Mouse (Mus musculus) adrenal gland, postnatal 36 days (tissue): ENCODE data around the gene Myh2. TPM values are rescaled to one million over a fixed set of nuclear protein-coding genes. Genes with fewer than 3 reads are reported as not detected.

Experiments
- DNase-seq, 2 experiments: peaks; one replicate each; pipeline ENCODE4 v3.0.0; 2021; ENCODE audit warnings: mixed read lengths in 1 of 2
- total RNA-seq, 2 experiments: library from RNA; stranded (reverse); gene quantifications; 2 replicates each; pipeline ENCODE4 v1.2.3; 2021

Gene Myh2
- total RNA-seq, 2 experiments from 2014 or later = 0.20 TPM; not detected in 1

DNA sequence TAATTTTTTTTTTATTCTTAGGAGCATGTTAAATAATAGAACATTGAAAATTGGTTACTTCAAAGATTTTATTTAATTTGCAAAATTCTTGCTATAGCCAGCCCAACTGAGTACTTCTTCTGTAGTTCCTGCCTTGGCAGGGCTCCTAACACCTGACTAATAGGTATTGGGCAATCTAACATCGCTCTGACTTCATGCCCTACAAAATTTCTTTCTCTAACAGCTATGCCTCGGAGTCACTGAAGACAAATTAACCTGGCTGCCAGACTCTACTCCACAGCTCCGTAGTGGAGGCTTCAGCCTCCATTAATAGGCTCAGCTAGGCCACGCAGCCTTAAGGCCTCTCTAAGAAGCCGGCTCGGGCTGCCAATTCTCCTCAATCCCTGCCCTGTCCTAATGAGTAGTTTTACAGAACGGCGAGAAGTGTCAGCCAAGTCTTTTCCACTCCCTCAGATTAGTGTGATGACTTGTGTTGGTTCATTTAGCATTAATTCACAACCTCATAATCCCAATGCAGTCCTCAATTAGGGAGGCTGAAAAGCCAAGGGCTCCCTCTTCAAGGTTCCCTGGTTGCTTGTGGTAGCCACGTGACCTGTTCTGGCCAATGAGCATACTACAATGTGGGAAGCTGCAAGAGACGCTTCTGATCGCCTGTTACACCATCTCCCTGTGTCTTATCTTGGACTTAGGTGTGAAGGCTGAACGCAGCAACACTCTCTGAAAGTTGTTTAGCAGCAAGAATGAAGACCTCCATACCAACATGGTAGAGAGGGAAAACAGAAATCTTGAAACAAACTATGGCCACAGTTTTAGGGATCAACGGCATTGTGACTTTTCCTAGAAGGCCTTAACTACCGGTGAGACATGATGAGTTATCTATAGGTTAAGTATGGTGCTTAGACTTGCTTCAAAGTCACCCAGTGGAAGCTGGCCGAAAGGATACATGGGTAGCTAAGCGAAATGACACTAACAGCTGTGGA lies 18.9 kb upstream of the Myh2 start:
- peak; percentile 19 to 25 for DNase-seq

DNA sequence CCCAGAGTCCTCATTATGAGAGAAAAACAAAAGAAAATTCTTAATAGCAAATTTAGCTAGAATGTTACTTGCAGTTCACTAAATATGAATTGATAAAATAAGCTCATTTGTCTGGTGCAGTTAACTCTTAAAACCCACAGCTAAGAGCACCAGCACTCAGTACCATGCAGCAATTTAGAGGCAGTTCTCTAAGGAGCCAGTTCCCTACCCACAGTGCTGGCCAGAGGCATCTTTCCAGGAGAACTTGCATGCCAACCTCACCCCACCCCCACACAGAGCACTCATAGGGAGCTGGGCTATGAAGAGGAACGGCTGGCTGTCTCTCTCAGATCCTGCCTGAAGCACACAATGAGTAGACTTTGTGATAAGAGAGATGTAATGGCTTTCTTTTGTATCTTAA lies 17.7 kb upstream of the Myh2 start:
- DNase-seq = peak in 1 of 2 experiments; percentile 40

DNA sequence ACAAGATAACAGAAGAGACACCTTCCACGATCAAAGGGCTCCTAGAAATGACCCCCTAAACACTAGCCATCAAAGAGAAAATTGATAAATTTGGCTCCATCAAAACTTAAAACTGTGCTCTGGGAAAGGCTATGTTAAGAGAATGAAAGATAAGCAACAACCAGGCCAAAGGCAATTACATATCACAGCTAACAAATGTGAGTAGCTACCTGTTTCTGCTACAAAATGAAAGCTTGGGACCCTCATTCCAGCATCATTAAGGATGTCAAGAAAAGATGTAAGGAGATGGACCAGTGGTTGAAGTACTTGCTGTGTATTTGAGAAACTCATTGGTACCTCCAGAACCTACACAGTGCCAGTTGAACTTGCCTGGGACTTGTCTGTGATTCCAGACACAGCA lies 17.0 kb upstream of the Myh2 start:
- DNase-seq = no peak

DNA sequence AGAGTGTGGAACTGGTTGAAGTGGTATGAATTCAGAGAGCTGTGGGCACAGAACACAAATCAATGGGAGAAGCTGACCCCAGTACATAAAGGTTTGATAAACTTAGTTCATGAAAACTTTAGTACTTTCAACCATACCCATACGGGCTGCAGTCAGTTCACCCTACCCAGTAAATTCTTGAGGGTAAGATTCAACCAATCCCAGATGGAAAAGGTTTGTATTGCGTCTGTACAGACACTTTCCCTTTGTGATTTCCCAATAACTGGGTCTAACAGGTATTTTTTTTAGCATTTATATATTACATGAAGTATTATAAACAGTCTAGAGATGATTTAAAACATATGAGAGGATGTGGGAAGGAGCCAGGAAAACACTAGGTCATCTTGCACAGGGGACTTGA lies 15.2 kb upstream of the Myh2 start:
- no peak for DNase-seq

DNA sequence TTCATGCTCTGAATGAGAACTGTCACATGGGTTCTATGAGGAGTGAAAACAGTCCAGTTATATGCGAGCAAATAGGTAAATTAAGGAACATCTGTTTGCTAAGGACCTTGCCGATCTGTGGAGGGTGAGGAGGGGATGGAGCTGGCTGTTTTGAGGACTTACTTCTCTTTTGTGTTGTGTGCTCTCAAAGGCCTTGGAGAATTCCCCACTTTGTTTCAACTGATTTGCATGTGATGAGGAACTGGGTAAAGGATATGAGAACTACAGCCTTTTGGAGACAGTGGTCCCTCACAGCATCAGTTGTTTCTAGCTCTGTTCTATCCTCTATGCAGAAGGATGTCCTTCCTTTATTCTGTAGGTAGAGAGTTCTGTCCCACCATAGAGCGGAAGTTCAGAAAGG lies 10.7 kb upstream of the Myh2 start:
- DNase-seq = no peak

DNA sequence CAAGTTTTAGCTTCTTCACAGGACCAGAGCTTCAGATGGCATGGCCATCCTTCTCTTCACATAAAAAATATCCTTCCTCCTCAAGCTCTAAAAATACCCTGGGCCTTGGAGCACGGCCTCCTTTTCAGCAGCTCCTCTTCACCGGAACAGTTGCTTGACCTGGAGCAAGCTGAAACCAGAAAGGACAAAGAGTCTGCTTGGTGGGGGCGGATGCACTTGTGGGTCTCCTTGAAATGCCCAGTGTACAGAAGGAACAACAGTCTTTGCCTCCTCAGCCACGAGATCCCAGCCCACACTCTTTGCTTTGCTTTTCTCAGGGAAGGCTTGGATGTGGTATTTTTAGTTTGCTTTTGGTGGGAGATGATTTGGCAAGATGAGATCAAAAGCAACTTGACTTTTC lies 7.1 kb upstream of the Myh2 start:
- DNase-seq = no peak

DNA sequence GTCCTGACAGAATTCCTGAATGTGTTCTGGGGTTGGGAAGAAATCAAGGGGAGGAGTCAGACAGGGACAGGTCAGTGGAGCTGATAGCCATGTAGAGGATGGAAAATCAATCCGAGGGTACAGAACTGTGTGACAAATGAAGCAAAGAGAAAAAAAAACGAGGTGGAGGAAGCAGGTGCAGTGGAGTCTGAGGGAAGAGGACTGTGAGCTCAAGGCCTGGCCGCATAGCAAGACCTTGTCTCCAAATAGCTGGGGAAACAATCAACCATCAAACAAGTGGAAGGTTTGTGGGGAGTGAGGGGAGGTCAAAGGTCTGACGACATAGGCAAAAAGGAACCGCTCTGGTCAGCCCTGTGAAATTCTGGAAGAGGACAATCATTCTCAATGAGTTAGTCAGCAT lies 6.0 kb upstream of the Myh2 start:
- DNase-seq = no peak

DNA sequence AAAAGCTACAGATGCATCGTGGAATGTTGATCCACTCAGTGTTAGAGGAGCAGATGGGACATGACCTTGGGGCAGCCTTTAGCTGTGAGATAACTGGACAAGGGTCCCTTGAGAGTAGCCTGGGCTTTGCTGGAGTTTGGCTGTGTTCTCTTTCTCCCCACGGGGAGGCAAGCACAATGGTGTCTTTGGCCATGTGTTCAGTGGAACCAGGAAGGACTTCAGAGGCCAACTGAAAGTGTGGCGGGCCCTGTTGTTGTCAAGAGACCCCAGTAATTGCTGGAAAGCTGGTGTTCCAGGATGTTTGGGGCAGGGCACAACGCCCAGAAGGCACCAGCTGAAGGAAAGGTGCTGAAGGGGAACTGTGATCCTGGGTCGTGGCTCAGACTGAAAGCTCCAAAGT lies 1.5 kb upstream of the Myh2 start:
- no peak for DNase-seq

DNA sequence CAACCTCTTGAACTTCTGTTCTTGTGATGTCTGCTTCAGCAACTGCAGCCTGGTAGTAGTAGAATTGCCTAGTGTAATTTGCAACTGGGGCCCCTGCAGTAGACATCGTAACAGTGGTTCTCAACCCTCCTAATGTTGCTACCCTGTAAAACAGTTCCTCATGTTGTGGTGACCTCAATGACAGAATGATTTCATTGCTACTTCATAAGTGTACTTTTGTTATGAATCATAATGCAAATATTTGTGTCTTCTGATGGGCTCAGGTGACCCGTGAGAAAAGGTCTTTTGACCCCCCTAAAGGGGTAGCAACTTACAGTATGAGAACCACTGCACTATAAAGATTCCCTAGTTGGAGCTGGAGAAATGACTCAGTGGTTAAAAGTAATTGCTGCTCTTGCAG lies 1.6 kb downstream of the Myh2 start:
- no peak for DNase-seq

DNA sequence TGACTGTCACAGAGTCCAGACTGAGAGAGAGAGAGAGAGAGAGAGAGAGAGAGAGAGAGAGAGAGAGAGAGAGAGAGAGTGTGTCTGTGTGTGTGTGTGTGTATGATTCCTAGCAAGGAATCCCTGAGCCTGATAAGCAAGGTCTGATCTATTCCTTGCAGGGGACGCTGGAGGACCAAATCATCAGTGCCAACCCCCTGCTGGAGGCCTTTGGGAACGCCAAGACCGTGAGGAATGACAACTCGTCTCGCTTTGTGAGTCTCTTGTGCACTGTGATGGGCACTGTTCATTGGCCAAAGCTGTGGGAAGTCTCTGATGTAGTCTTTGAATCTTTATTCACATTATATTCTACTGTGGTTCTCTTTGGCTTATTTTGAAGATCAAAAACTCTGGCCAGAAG lies 5.5 kb downstream of the Myh2 start:
- no peak for DNase-seq

DNA sequence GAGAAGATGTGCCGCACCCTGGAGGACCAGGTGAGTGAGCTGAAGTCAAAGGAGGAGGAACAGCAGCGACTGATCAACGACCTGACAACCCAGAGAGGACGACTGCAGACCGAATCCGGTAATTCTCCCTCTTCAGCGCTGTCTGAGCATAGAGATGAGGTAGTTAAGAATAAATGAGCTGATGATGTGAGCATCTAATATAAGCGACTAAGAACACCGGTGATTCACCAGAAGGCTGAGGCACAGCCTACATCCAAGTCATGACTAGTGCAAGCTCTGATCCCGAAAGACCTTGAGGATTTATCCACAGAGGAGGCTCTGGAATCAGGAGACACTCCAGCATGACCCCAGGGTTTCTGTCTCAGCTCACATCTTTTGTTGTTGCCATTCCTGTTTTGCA lies 19.5 kb downstream of the Myh2 start:
- no peak for DNase-seq

DNA sequence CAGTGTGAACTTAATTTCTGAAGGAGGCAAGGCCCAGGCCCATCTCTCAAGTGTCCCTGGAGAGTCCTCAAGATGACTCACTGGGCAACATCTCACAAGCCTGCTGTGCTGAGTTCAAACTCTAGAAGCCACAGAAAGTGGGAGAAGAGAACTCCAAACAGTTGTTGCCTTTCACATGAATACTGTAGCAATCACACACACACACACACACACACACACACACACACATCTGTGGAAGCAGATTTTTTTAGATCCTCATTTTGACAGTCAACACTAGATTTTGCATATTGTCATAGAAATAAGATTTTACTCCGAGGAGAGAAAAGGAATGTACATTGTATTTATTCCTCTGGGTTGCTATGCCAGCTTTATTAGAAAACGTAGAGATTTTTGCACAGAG lies 20.0 kb downstream of the Myh2 start:
- DNase-seq = no peak

DNA sequence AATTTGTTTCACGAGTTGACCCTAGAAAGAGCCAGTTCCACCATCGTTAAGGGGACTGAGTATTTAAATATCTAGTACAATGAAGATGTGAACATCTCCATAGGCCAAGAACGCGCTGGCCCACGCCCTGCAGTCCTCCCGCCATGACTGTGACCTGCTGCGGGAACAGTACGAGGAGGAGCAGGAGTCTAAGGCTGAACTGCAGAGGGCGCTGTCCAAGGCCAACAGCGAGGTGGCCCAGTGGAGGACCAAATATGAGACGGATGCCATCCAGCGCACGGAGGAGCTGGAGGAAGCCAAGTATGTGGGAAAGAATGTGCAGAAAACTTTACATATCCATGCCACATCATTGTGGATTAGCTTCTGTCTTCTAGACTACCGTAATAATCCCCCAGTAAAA lies 20.7 kb downstream of the Myh2 start:
- DNase-seq = no peak

DNA sequence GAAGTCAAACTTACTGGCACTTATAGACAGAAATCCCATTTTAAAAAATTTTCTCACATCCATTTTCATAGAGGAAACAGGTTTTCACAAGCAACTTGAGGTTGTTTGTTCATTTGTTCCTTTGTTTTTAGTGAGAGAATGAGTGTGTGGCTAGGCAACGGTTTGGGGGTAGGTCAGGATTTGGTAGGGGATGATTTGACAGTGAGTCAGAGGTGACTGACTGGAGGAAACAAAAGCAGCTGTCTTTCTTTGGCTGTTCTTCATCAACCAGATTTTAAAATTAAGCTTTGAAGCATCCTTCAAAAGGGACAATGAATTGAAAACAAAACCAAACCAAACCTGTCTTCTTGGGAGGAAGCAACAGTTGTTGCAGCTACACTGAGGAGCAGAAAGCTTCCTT lies 28.5 kb downstream of the Myh2 start:
- no peak for DNase-seq

DNA sequence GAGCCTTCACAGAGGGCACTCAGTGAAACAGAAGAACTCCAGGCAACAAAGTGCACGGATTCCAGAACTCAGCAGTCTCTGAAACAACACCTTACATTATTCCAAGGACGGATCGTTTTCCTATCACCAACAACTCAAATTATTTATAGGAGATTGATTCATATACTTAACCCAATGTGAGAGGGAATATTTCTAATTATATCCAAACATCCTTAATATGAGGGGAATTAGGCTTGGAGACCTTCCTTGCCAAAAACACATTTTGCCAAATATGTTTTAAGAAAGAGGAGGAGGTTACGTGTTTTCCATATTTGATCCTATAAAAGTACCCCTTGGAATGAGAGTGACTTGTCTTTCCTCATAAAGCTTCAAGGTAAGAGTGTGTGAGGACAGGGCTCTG lies 28.9 kb downstream of the Myh2 start, which contains the start of gene Myh1:
Gene Myh1 (plus strand): TSS at position 301 of the 400 bp plus-strand sequence.
- DNase-seq = no peak

DNA sequence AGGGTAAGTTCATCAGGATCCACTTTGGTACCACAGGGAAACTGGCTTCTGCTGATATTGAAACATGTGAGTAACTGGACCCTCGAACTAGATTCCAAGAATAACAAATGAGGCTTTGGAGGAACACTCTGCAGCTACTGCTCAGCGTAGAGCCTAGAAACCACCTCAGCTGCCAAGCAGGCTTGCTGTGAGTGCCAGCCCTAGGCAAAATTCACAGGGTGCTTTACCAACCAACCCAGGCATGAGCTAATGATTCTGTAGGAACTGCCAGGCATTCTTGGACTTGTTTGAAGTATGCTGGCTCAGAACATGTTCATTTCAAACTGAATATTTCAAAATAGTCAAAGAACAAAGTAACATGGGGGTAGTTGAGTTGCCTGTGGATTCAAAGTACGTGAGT lies 33.9 kb downstream of the Myh2 start:
- DNase-seq = peak in 1 of 2 experiments; percentile 26

DNA sequence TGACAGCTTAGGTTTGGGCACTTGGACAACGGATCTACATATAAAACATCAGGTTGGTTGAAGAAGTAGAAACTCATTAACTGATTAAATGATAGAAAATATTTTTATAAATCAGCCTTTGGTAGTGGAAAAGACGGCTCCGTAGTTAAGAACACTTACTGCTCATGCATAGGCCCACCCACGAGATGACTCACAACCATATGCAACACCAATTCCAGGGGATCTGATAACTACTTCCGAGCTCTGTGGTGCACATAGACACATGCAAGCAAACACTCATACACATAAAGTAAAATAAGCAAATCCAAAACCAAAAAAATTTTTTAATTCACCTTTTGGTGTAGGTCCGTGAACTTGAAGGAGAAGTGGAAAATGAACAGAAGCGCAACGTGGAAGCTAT lies 51.0 kb downstream of the Myh2 start:
- DNase-seq = no peak

DNA sequence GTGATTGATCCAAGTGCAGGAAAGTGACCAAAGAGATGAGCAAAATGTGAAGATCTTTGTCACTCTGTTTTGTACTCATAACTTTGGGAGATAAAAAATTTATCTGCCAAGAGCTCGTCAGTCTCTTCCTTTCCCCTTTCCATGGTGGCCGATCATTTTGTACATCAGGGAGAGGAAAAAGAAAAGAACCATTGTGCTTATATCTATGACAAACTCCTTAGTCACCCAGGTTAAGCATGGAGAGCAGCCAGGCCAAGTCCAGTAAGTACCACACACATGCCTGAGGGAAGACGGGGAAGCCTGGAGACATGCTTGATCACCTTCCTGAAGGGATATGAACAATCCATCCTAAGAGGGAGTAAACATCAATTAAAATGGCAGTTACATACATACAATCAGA lies 53.6 kb downstream of the Myh2 start:
- DNase-seq = no peak

DNA sequence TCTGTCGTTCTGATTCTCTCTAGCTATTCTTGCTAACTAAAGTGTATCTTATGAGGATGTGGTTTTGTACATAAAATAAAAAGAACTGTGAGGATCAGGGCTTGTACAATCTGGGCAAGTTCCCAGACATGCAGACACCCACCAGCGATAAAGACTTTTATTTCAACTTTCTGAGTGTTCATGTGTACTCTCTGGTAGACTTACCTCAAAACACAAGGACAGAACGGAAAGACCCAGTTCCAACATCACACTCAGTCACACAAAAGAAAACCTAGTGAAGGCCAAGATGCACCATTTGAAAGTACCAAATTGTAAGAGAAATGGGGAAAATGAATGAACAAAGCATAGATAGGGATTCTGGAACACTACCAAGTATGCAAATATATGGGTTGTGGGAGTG lies 57.9 kb downstream of the Myh2 start:
- no peak for DNase-seq

DNA sequence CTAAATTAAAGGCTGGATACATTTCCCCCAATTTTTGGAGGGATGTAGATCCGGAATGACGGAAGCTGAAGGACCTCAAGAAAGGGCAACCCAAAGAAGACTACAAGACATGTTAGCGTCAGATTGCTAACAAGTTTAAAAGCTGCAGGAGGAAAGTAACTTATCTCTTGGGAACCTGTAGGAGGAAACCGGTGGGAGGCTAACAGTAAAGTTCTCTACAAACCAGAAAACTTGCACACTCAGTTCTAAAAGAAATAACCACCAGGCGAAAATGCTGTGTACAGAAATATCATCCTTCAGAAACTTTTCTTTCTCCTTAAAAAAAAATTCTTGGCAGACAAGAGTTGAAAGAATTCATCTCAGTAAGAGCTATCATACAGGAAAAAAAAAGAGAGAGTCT lies 58.3 kb downstream of the Myh2 start:
- DNase-seq = no peak

DNA sequence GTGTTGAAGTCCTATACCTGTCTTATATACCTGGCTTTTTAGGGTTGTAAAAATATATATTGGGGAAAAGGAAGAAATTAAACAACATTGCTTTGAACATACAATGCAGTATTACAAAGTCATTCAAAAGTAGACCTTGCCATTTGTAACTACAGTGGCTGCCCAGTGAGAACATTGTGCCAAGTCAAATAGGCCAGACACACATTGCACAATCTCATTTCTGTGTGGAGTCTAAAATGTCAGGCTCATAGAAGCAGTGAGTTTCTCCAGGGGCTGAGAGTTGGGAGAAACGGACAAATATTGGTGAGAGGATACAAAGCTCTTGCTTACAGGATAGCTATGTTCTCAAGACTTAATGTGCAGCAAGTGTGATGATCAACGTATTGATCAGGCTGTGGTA lies 59.1 kb downstream of the Myh2 start:
- DNase-seq = peak; percentile 36 to 54

DNA sequence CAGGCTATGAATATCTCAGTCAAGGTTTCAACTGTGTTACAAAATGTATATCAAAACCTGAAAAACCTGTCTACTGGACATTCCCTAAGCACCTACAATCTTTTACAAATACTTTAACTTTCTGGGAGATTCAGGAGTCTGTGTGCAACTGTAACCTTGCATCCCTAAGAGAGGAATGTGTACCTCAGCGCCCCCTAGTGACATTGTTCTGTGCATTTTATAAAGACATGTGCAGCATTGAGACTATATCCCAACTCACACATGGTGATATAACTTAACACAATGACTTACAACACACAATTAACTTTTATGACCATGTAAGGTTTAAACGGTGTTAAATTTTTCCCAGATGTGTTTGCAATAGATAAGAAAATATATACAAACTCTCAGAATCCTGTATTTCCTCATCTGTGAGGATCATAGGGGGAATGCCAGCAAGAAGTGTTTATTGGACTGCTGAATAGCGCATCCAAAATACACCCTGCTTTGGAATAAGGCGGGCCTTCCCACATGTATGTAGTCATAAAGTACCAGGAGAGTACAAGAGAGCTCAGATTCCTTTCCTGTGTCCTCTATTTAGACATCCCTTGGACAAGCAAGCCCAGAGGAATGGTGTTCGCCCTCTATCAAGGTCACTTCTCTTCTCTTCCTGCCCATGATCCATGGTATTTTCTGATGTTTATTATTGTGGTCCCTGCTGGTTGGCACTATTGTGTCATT lies 65.0 kb downstream of the Myh2 start:
- DNase-seq = peak; percentile 52 to 74

DNA sequence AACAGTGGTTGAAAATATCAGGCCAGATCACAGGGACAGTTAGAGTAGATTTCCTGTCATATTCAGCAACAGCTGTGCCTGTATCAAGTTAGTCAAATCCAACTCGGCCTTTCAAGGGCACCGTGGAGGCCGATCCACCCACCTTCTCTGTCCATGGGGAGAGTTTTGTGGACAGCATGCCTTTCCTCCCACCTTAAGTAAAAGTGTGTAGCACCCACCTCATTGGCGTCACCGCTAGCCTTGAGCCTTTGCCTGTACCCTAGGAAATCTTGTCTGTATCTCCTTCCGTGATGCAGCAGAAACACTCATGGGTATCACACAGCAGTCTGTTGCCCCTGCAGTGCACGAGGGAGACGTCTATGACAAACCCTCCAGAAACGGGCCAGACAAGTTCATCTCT lies 66.0 kb downstream of the Myh2 start:
- no peak for DNase-seq
